Mouse (Mus musculus) ES-E14 (cell line): ENCODE results near the gene Dusp5.
A peak's percentile ranks its signal among the peaks of the same experiment; 100 is the strongest.

ENCODE experiments used
- CHD2 ChIP-seq: IDR thresholded peaks from 2 replicates; pipeline ENCODE4 v1.6.1; 2014; ENCODE audit warnings: mild to moderate bottlenecking, low read depth, low read length, inconsistent platforms
- MAFK ChIP-seq: IDR thresholded peaks from 2 replicates; pipeline ENCODE4 v1.6.1; 2014; ENCODE audit warnings: mild to moderate bottlenecking, low read depth, low read length, inconsistent platforms; ENCODE audit not compliant: insufficient read depth
- ZC3H11A ChIP-seq: IDR thresholded peaks from 2 replicates; pipeline ENCODE4 v1.6.1; 2012; ENCODE audit warnings: low read depth, mild to moderate bottlenecking, inconsistent platforms, low read length, borderline replicate concordance

GRCm38 (mm10) chr19:53552216-53552786 is 23.4 kb downstream of the Dusp5 start:
- TF ChIP-seq CHD2 (no peak), ZC3H11A (no peak), MAFK (0 out of 2 replicates have a peak, but pooled peaks have one; percentile 24)
